Mouse (Mus musculus): ENCODE measurements around the gene Npepps.

DNA sequence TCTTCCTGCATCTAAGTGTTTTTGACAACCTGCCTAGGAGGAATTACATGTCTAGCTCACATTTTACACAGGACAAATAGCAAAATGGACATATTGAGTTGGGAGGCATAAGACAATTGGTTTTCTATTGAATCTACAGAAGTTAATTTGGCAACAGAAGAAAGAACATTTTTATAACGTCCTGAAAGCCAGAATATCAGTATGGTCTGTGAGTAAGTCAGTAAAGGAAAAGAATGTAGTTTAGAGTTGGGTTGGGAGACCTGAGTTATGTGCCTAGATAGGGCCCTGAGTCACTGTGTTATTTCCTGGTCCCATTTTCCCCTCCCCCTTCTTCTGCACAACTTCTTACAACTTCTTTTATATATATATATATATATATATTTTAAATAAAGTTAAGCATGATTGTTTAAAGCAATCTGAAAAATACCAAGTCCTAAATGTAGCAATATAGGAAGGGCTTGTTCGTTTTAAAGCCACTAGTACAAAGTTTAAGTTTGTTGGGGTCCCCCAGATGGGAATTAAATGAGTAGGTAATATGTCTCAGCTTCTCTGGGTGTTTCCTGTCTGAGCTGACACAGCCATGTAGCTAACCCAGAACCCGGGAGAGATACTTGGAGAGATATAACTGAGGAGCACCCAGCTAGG lies 28.5 kb upstream of the Npepps start:
- TF ChIP-seq CTCF (IDR thresholded peaks at IDR 0.05; ENCODE audit: low read depth) = no peak
- TF ChIP-seq EP300 (IDR thresholded peaks at IDR 0.05; ENCODE audit: low read depth) = no peak
